Mouse (Mus musculus) hindbrain, embryonic 16.5 days (tissue): ENCODE measurements around the gene Selenbp1. TPM values are rescaled to one million over a fixed set of nuclear protein-coding genes. Genes with fewer than 3 reads are reported as not detected.
"Not testable (repeated sequence)": the region's sequence is repeated elsewhere in the genome, so short reads cannot be mapped to it uniquely, and the experiment has no call there.

Experiments used
- ATAC-seq: fragments of 200-750 bp; cut with Nextera tagmentation; 2 replicates; pipeline ENCODE4 v1.8.0; 2017; ENCODE audit warnings: moderate TSS enrichment, moderate library complexity
- H3K27ac ChIP-seq: fragments of 300-500 bp; sonication (generic); 2 replicates; pipeline ENCODE4 v1.5.1; 2014; ENCODE audit warnings: low read depth, mild to moderate bottlenecking, control low read depth, low read length, moderate library complexity
- H3K27me3 ChIP-seq: fragments of 300-500 bp; sonication (generic); replicated peaks from 2 replicates; pipeline ENCODE4 v1.6.1; 2014; ENCODE audit warnings: low read length; ENCODE audit not compliant: control insufficient read depth, insufficient read depth
- H3K36me3 ChIP-seq: fragments of 300-500 bp; sonication (generic); 2 replicates; pipeline ENCODE4 v1.6.1; 2014; ENCODE audit warnings: mild to moderate bottlenecking, low read length, moderate library complexity, mixed read lengths; ENCODE audit not compliant: control insufficient read depth, insufficient read depth
- H3K4me1 ChIP-seq: fragments of 300-500 bp; sonication (generic); 2 replicates; pipeline ENCODE4 v1.6.1; 2014; ENCODE audit warnings: low read depth, low read length; ENCODE audit not compliant: control insufficient read depth, insufficient read depth
- H3K4me2 ChIP-seq: fragments of 300-500 bp; sonication (generic); 2 replicates; pipeline ENCODE4 v1.6.1; 2014; ENCODE audit warnings: mild to moderate bottlenecking, low read length, control low read depth, moderate library complexity
- H3K4me3 ChIP-seq: fragments of 300-500 bp; sonication (generic); 2 replicates; pipeline ENCODE4 v1.5.1; 2014; ENCODE audit warnings: mild to moderate bottlenecking, low read length, control low read depth, moderate library complexity
- H3K9ac ChIP-seq: fragments of 300-500 bp; sonication (generic); 2 replicates; pipeline ENCODE4 v1.6.1; 2014; ENCODE audit warnings: low read depth, mild to moderate bottlenecking, control low read depth, low read length, moderate library complexity
- H3K9me3 ChIP-seq: fragments of 300-500 bp; sonication (generic); 2 replicates; pipeline ENCODE4 v1.6.1; 2014; ENCODE audit warnings: mild to moderate bottlenecking, low read length, moderate library complexity; ENCODE audit not compliant: control insufficient read depth
- WGBS: fragments of 180-500 bp; shearing (Covaris S2); extraction: QIAGEN DNeasy Blood & Tissue Kit; methylation state at CpG from one replicate; pipeline ENCODE4 v1.1.7; 2014; 5-methylcytosine and 5-hydroxymethylcytosine counted together
- polyA plus RNA-seq: library from polyadenylated mRNA; unstranded; fragments of >200 nt; fragmentation: Nextera tagmentation; extraction: Ambion mirVana; gene quantifications from 2 replicates; pipeline ENCODE4 v1.2.1, GENCODE M21; 2015

The Selenbp1 gene
- polyA plus RNA-seq, 1 experiment from 2014 or later: 23.5 TPM

DNA sequence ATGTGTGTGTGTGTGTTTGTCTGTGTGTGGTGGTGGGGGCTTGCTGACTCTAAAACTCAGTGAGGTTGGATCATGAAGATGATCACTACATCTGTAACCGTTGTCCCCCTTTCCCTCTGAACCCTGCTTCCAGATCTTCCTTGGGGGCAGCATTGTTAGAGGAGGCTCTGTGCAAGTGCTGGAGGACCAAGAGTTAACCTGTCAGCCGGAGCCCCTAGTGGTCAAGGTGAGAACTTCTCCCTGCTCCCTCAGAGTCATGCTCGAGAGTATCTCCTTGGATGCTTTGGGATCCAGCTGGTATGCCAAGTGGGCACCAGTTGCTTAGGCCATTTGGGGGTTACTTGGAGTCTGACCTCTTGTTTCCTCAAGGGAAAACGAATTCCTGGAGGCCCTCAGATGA lies 10.8 kb downstream of the Selenbp1 start:
- H3K9ac ChIP-seq, H3K4me2 ChIP-seq, H3K36me3 ChIP-seq, ATAC-seq, H3K27ac ChIP-seq, H3K9me3 ChIP-seq, H3K27me3 ChIP-seq, H3K4me3 ChIP-seq, H3K4me1 ChIP-seq: not testable (repeated sequence)
- 48% methylated on average over 3 of the region's 4 CpGs for WGBS

DNA sequence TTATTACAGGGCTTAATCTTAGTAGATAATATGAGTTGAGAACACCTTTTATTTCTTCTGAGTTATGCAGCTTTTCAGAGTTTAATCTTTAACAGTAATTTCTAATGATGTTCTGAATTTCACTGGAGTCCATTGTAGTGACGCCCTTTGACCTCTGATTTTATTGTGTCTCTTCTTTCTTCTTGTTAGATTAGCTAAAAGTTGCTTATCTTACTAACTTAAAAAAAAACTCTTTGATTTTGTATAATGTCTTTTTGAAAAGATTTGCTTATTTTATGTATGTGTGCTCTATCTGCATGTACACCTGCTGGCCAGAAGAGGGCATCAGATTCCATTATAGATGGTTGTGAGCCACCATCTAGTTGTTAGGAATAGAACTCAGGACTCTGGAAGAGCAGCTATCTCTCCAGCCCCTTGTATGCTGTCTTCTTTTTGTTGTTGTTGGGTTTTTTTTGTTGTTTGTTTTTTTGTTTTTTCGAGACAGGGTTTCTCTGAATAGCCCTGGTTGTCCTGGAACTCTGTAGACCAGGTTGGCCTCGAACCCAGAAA lies 15.3 kb downstream of the Selenbp1 start:
- no peaks in the 10 kb centered on the region for H3K9me3 ChIP-seq
- no peaks in the 10 kb centered on the region for H3K36me3 ChIP-seq
- H3K4me3 ChIP-seq: no peak overlapping the region
- H3K27me3 ChIP-seq: no peaks in the 10 kb centered on the region
- ATAC-seq: no peak
- H3K4me1 ChIP-seq: no peaks in the 10 kb centered on the region
- WGBS: 72% methylated on average over 3 of the region's 3 CpGs
- H3K27ac ChIP-seq: no peak overlapping the region
- H3K9ac ChIP-seq: no peak overlapping the region
- no peak overlapping the region for H3K4me2 ChIP-seq

DNA sequence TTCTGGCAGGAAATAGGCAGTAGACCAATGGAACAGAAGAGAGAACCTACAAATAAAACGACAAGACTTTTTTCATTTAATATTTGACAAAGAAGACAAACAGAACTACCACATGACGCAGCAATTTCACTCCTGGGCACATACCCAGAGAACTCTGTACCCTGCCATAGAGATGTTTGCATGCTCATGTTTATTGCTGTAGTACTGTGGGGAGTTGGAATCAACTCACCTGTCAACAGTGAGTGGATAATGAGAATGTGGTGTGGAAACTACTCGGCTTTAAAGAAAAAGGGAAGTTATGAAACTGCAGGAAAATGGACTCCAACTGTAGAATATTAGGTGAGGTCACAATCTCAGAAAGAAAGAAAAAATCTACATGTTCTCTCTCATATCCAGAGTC lies 16.8 kb downstream of the Selenbp1 start:
- Histone ChIP-seq H3K36me3 (no peaks in the 10 kb centered on the region), H3K27ac (no peak overlapping the region), H3K4me1 (peaks cover under 1% of the 10 kb centered on the region; the same call in 1 of the 2 replicates), H3K4me2 (no peak overlapping the region), H3K4me3 (no peak overlapping the region), H3K27me3 (no peaks in the 10 kb centered on the region), H3K9me3 (no peaks in the 10 kb centered on the region), H3K9ac (no peak overlapping the region)
- ATAC-seq: no peak
- WGBS: 83% methylated on average over 3 of the region's 3 CpGs

DNA sequence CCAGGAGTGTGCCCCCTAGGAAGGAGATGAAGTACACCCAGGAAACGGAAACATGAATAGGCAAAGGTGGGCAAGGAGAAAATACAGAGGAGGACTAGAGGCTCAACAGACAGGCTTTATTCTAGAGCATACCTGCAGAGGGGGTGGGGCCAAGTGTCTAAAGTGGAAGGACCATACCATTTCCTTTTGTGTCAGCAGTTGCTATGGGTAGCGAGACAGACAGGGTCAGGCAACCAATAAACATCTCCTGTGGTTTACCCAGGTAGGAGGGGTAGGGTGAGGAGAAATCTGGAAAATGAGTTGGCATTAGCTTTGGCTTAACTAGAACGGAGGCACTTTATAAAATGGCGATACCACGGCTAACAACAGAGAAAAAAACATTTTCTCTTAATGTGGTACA lies 19.9 kb downstream of the Selenbp1 start:
- Histone ChIP-seq H3K4me1 (peaks cover 10% of the 10 kb centered on the region), H3K27ac (no peak overlapping the region), H3K9me3 (no peaks in the 10 kb centered on the region), H3K4me2 (peak overlapping the region; percentile 57), H3K9ac (no peak overlapping the region), H3K36me3 (peaks cover 18% of the 10 kb centered on the region), H3K27me3 (no peaks in the 10 kb centered on the region), H3K4me3 (peak overlapping the region; percentile 80)
- ATAC-seq: no peak
- 71% methylated on average over 5 of the region's 5 CpGs for WGBS

DNA sequence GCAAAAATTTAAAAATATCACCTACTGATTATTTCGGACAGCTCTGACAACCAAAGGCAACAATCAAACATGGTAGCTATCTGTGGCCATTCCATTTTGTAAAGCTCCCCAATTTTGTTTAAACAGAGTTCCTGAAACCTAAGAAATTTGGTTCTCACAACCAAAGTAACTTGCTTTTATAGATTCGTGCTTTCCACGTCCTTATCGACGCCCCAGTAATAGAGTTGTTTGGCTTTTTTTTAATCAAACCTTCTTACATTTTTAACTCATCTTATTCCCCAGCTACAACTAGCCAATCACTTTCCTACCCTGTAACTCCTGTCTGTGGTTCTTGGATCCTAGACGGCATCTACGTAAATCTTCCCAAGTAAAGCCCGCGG lies 20.5 kb downstream of the Selenbp1 start:
- ATAC-seq: no peak
- Histone ChIP-seq H3K27me3 (no peaks in the 10 kb centered on the region), H3K4me3 (peak overlapping the region; percentile 80), H3K4me2 (peak overlapping the region; percentile 57), H3K9ac (peak overlapping the region; percentile 56), H3K4me1 (peaks cover 10% of the 10 kb centered on the region), H3K27ac (peak overlapping the region; percentile 95), H3K36me3 (peaks cover 23% of the 10 kb centered on the region), H3K9me3 (no peaks in the 10 kb centered on the region)
- 13% methylated on average over 9 of the region's 9 CpGs for WGBS

DNA sequence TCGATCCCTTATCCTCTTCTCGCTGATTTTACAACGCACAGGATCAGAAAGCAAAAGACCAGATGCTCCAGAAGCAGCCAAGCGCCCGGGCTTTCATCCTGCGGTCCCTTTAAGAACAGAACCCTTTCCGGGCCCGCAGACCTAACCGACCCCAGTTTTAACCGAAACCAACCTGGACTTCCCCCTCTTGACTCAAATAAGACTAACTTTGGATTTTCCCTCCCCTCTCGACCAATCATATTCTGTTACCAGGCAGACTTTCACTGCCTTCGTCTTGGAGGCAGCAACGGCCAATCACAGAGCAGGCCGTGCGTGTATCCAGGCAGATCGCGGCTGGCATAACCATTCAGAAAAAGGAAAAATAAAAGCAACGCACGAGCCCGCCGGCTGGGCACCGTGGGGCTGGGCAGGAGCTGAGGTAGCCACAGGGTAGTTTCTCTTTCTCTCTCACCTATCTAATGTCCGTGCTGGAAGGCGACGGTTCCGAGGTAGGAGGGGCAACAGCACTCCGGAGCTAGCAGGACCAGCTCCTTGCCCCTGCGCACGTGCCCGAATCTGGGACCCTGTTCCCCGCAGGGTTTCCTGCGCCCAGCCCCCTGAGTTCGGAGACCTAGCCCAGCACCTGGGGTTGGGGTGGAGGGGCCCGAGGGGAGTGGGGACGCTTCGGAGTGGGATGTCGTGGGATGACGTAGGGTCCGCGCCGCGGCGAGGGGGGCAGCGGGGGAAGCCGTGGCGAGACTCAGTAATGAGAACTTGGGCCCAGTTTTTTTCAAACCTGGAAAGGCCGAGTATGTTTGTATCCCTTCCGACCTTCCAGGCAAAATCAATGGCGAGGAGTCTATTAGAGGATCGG lies 21.1 kb downstream of the Selenbp1 start, which contains the start of gene Rfx5:
Rfx5 (plus strand) TSS at position 312 of the 853 bp plus-strand sequence.
- H3K9me3 ChIP-seq: no peaks in the 10 kb centered on the region
- peak; percentile 97 for ATAC-seq

DNA sequence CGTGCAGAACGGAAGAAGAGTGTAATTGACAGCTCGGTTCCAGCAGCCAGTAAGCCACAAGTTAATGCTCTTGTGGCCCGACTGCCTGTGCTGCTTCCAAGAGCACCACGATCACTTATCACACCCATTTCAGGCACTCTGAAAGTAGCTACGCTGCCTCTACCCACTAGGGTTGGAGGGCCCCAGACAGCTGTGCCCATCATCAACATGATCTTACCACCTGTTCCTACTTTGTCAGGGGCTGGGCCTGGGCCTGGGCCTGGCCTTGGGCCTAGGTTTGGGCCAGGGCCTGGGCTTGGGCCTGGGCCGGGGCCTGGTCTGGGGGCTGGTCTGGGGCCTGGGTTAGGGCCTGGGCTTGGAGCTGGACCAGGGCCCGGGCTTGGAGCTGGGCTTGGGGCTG lies 25.4 kb downstream of the Selenbp1 start:
- no peak overlapping the region for H3K27ac ChIP-seq
- no peaks in the 10 kb centered on the region for H3K9me3 ChIP-seq
- no peaks in the 10 kb centered on the region for H3K27me3 ChIP-seq
- H3K36me3 ChIP-seq: peaks cover 26% of the 10 kb centered on the region
- H3K4me2 ChIP-seq: no peak overlapping the region
- no peak for ATAC-seq
- peaks cover 10% of the 10 kb centered on the region for H3K4me1 ChIP-seq
- H3K4me3 ChIP-seq: no peak overlapping the region
- no peak overlapping the region for H3K9ac ChIP-seq
- WGBS: 90% methylated on average over 8 of the region's 8 CpGs

More for the DNA sequence above, 21.1 kb downstream of the Selenbp1 start, which contains the start of gene Rfx5:
- H3K9ac ChIP-seq: peak within 1 kb of the TSS; percentile 89
- peaks cover 26% of the 10 kb centered on the region for H3K36me3 ChIP-seq
- H3K27me3 ChIP-seq: no peaks in the 10 kb centered on the region
- peaks cover 10% of the 10 kb centered on the region for H3K4me1 ChIP-seq
- peak within 1 kb of the TSS; percentile 80 for H3K4me3 ChIP-seq
- H3K27ac ChIP-seq: peak within 1 kb of the TSS; percentile 95
- under 1% methylated on average over 50 of the region's 50 CpGs for WGBS
- H3K4me2 ChIP-seq: peak within 1 kb of the TSS; percentile 57

DNA sequence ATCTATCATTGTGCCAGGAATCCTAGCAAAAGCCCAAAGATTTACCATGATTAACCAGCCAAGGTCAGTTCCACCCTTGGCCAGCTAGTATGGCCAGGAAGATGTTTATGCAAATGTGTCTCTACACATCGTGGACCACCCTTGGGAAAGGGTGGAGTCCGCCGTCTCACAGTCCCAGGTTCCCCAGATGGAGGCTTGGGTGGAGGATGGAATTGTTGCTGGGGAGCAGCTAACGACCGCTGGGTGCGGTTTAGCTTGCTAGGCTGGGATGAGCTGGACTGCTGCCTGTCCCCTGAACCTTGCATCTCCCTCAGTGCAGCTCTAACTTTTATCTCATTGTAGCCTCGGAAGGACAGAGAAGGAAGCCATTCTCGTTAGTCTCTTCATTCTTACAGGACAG lies 27.0 kb downstream of the Selenbp1 start:
- H3K27ac ChIP-seq: no peak overlapping the region
- no peak overlapping the region for H3K4me2 ChIP-seq
- peaks cover 26% of the 10 kb centered on the region for H3K36me3 ChIP-seq
- ATAC-seq: no peak
- no peak overlapping the region for H3K9ac ChIP-seq
- 55% methylated on average over 8 of the region's 8 CpGs for WGBS
- H3K27me3 ChIP-seq: no peaks in the 10 kb centered on the region
- H3K9me3 ChIP-seq: no peaks in the 10 kb centered on the region
- peaks cover 7% of the 10 kb centered on the region for H3K4me1 ChIP-seq
- H3K4me3 ChIP-seq: no peak overlapping the region

DNA sequence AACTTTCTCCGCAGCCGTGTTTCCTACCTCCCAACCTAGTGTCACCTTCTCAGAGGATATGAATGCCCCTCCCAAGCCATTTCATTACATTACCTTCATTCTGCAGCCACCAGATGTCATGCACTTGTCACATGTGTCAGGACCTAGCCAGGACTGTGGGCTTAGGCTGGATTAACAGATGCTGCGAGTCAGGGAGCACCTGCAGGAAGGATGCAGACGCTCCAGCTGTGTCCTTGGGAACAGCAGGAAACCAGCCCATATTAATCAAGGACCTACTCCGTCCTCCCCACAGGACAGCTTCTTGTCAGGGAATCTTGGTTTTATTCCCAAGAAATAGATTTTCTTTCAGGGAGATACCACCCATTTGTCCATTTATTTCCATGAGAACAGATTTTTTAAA lies 27.5 kb downstream of the Selenbp1 start:
- Histone ChIP-seq H3K9me3 (no peaks in the 10 kb centered on the region), H3K27me3 (no peaks in the 10 kb centered on the region), H3K9ac (no peak overlapping the region), H3K4me2 (no peak overlapping the region), H3K27ac (no peak overlapping the region), H3K36me3 (peaks cover 26% of the 10 kb centered on the region), H3K4me1 (peaks cover 3% of the 10 kb centered on the region), H3K4me3 (no peak overlapping the region)
- 0 out of 2 replicates have a peak, but pooled peaks have one; percentile 34 for ATAC-seq
- WGBS: 47% methylated on average over 5 of the region's 5 CpGs
